Mouse (Mus musculus): ENCODE measurements around the gene Dync1i2. TPM values are rescaled to one million over a fixed set of nuclear protein-coding genes. Genes with fewer than 3 reads are reported as not detected.

Gene Dync1i2
- total and polyA plus RNA-seq, 2 experiments from 2014 or later, result 48.5 to 55.6 TPM

DNA sequence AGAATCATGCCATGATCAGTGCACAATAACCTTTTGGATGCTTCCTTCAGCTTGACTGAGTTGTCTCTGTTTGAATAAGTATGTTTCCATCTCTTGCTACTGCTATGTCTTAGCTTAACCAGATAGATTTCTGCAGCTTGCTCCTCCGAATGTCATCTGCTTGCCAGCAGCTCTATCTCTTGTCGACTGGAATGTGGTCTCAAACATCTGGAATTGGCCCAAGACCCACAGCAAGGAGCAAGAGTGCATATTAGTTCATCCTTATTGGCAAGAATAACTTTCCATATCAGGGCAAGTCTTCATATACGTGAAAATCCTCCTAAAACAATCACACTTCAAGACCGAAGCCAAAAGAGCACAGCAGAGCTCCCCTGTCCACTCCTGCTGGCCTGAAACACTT is 14.6 kb upstream of the Dync1i2 start:
- peak; percentile 12 for DNase-seq (ENCODE audit: low spot score)
- no peak overlapping the region for H3K4me3 ChIP-seq (ENCODE audit: low read depth, low read length)
- no peak for ATAC-seq (ENCODE audit: insufficient read depth, low read depth)
- H3K9me3 ChIP-seq (replicated peaks; ENCODE audit: control insufficient read depth, low read length), result no peaks in the 10 kb centered on the region
- no peaks in the 10 kb centered on the region; the same call in 1 of the 2 replicates for H3K4me1 ChIP-seq (ENCODE audit: control insufficient read depth, insufficient read depth)
- no peak overlapping the region for H3K4me2 ChIP-seq (ENCODE audit: low read depth, low read length)
- H3K9ac ChIP-seq (replicated peaks; ENCODE audit: low read depth, low read length), result no peak overlapping the region
- TF ChIP-seq EP300 (IDR thresholded peaks at IDR 0.05; ENCODE audit: low read depth) (no peak), CTCF (IDR thresholded peaks at IDR 0.05; ENCODE audit: low read depth) (no peak)
- H3K36me3 ChIP-seq (replicated peaks; ENCODE audit: control insufficient read depth, insufficient read depth, low read length), result no peaks in the 10 kb centered on the region
- no peaks in the 10 kb centered on the region for H3K27me3 ChIP-seq (ENCODE audit: control insufficient read depth, insufficient read depth, low read length)
- no peak overlapping the region for H3K27ac ChIP-seq (ENCODE audit: low read depth)
- 53% methylated on average over 4 of the region's 4 CpGs for WGBS

DNA sequence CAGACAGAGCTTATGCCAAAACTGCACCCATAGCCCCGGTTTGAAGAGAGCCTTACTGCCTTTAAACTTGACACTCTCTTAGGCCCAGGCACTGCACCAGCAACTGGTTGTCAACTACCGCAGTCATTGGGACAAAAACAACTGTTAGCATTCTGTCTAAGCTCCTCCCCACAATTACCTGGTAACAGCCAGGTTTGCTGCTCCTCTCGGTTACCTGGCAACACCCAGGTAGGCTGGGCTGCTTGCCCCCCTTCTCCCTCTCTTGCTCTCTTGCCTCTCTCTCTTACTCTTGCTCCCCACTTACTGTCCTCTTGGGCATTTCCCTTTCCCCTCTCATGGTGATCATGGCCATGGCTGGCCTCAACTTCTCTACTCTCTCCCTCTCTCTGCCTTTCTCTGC is 12.6 kb upstream of the Dync1i2 start:
- DNase-seq (ENCODE audit: low spot score) (no peak), ATAC-seq (ENCODE audit: insufficient read depth, low read depth) (no peak; the same call in 1 of the 2 replicates)
- Histone ChIP-seq H3K9me3 (replicated peaks; ENCODE audit: control insufficient read depth, low read length) (no peaks in the 10 kb centered on the region), H3K27ac (ENCODE audit: low read depth) (no peak overlapping the region), H3K4me1 (ENCODE audit: control insufficient read depth, insufficient read depth) (no peaks in the 10 kb centered on the region), H3K36me3 (replicated peaks; ENCODE audit: control insufficient read depth, insufficient read depth, low read length) (no peaks in the 10 kb centered on the region), H3K4me2 (ENCODE audit: low read depth, low read length) (no peak overlapping the region), H3K4me3 (ENCODE audit: low read depth, low read length) (no peak overlapping the region), H3K9ac (replicated peaks; ENCODE audit: low read depth, low read length) (no peak overlapping the region), H3K27me3 (ENCODE audit: control insufficient read depth, insufficient read depth, low read length) (no peaks in the 10 kb centered on the region)
- 64% methylated on average over 3 of the region's 3 CpGs for WGBS
- no peak for TF ChIP-seq CTCF (IDR thresholded peaks at IDR 0.05; ENCODE audit: low read depth)
- TF ChIP-seq EP300 (IDR thresholded peaks at IDR 0.05; ENCODE audit: low read depth), result no peak

DNA sequence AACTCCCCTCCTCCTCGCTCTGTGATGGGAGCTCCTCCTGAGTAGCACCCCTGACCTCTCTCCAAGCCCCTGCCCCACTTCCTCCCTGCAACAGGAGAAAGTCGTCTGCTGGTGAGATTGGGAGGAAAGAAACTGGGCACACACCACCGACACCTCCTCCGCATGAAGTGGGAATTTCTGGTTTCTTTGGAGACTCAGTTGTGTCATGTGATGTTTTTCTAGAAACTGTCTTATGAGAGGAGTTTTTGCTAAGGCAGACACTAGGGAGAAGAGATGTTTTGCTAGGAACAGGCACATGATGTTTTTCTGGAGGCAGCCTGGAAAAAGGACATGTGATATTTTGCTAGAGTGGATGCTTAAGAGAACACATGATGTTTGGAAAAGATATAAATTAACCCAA is 11.0 kb upstream of the Dync1i2 start:
- H3K9me3 ChIP-seq (replicated peaks; ENCODE audit: control insufficient read depth, low read length), result no peaks in the 10 kb centered on the region
- TF ChIP-seq EP300 (IDR thresholded peaks at IDR 0.05; ENCODE audit: low read depth), result no peak
- TF ChIP-seq CTCF (IDR thresholded peaks at IDR 0.05; ENCODE audit: low read depth), result no peak
- H3K4me3 ChIP-seq (ENCODE audit: low read depth, low read length), result no peak overlapping the region
- WGBS, result 36% methylated on average over 4 of the region's 4 CpGs
- no peak for ATAC-seq (ENCODE audit: insufficient read depth, low read depth)
- H3K36me3 ChIP-seq (replicated peaks; ENCODE audit: control insufficient read depth, insufficient read depth, low read length), result no peaks in the 10 kb centered on the region
- H3K4me2 ChIP-seq (ENCODE audit: low read depth, low read length), result no peak overlapping the region
- no peaks in the 10 kb centered on the region for H3K4me1 ChIP-seq (ENCODE audit: control insufficient read depth, insufficient read depth)
- no peak overlapping the region for H3K9ac ChIP-seq (replicated peaks; ENCODE audit: low read depth, low read length)
- DNase-seq (ENCODE audit: low spot score), result no peak
- no peak overlapping the region for H3K27ac ChIP-seq (ENCODE audit: low read depth)
- H3K27me3 ChIP-seq (ENCODE audit: control insufficient read depth, insufficient read depth, low read length), result no peaks in the 10 kb centered on the region

DNA sequence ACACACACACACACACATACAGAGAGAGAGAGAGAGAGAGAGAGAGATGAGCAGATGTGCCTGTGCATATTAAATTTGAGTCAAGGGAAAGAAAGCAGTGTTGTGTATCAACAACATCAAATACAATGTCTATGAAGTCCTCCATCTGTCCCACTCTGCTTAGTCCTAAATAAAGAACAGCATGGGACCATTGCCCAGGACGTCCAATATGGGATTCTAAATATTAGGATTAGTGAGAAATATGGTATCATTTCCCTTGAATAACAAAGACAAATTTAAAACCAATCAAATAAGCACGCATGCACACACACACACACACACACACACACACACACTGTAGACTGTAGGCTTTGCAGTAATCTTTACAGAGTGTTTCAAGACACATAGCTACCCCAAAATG is 9.6 kb upstream of the Dync1i2 start:
- Histone ChIP-seq H3K27ac (ENCODE audit: low read depth) (no peak overlapping the region), H3K9ac (replicated peaks; ENCODE audit: low read depth, low read length) (no peak overlapping the region), H3K4me1 (ENCODE audit: control insufficient read depth, insufficient read depth) (no peaks in the 10 kb centered on the region), H3K36me3 (replicated peaks; ENCODE audit: control insufficient read depth, insufficient read depth, low read length) (no peaks in the 10 kb centered on the region), H3K4me2 (ENCODE audit: low read depth, low read length) (no peak overlapping the region), H3K27me3 (ENCODE audit: control insufficient read depth, insufficient read depth, low read length) (no peaks in the 10 kb centered on the region), H3K9me3 (replicated peaks; ENCODE audit: control insufficient read depth, low read length) (no peaks in the 10 kb centered on the region), H3K4me3 (ENCODE audit: low read depth, low read length) (no peak overlapping the region)
- WGBS, result 71% methylated on average over 2 of the region's 2 CpGs
- DNase-seq (ENCODE audit: low spot score) (no peak), ATAC-seq (ENCODE audit: insufficient read depth, low read depth) (no peak)
- TF ChIP-seq EP300 (IDR thresholded peaks at IDR 0.05; ENCODE audit: low read depth), result no peak
- TF ChIP-seq CTCF (IDR thresholded peaks at IDR 0.05; ENCODE audit: low read depth), result no peak

DNA sequence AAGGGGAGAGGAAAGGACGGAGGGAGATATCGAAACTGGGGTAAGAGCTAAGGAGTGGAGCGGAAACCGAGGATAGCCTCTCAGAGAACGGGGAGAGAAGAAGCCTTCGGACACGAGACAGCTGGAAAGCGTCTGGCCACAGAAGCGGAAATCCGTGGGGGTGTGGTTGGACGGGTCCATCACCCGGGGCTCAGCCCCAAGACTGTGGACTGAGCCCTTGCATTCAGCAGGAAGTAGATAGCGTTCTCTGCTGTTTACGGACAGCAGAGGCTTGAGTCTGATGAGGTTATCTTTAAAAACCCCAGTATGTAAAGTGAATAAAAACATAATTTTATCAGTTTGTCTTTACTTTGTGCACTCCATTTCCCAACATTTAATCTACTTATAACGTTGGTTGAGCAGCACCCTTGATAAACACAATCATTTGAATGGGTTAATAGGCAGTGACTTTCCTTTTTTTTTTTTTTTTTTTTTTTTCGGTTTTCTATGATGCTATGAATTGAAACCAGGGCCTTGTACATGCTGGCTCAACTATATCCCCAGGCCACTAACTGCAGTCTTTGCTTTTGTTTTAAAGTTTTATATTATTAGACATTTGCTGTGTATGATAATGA is 7.6 kb upstream of the Dync1i2 start:
- Histone ChIP-seq H3K4me2 (ENCODE audit: low read depth, low read length) (peak overlapping the region; percentile 28), H3K4me3 (ENCODE audit: low read depth, low read length) (no peak overlapping the region), H3K27me3 (ENCODE audit: control insufficient read depth, insufficient read depth, low read length) (no peaks in the 10 kb centered on the region), H3K36me3 (replicated peaks; ENCODE audit: control insufficient read depth, insufficient read depth, low read length) (no peaks in the 10 kb centered on the region), H3K9me3 (replicated peaks; ENCODE audit: control insufficient read depth, low read length) (no peaks in the 10 kb centered on the region), H3K9ac (replicated peaks; ENCODE audit: low read depth, low read length) (no peak overlapping the region), H3K4me1 (ENCODE audit: control insufficient read depth, insufficient read depth) (no peaks in the 10 kb centered on the region), H3K27ac (ENCODE audit: low read depth) (no peak overlapping the region)
- 48% methylated on average over 16 of the region's 16 CpGs for WGBS
- TF ChIP-seq EP300 (IDR thresholded peaks at IDR 0.05; ENCODE audit: low read depth), result no peak
- no peak for TF ChIP-seq CTCF (IDR thresholded peaks at IDR 0.05; ENCODE audit: low read depth)
- ATAC-seq (ENCODE audit: insufficient read depth, low read depth) (peak; percentile 64), DNase-seq (ENCODE audit: low spot score) (peak; percentile 14)
